Mouse (Mus musculus): Measurements from ENCODE around the gene Cd244a.

Gene Cd244a

DNA sequence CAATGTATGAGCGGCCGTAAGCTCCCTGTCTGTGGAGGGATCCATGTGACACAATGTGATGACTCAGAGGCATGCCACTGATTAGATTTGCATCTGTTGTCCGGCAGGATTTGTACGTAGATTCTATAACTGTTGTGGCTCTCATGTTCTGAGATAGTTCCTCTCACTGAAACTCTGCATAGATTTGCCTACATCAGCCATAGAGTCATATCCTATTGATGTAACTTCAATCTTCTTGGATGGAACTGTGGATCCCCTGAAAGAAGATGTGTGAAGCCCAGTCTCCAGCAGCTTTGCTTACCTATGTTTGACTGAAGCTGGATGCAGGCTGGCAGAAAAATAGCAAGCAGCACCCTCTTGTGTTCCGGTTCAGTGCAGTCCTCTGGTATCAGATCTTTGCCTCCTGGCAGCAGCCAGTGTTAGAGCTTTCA, 99.6 kb downstream of the Cd244a start:
- DNase-seq = no peak

All from lung, postnatal 14 days (tissue).